Mouse (Mus musculus): ENCODE measurements around the gene Tdp2. TPM values are rescaled to one million over a fixed set of nuclear protein-coding genes. Genes with fewer than 3 reads are reported as not detected.
A peak's percentile ranks its signal among the peaks of the same experiment; 100 is the strongest.

Tdp2 gene
- polyA plus RNA-seq (2012; rRNA removed), result 12.9 and 16.5 TPM in 2 replicates

- peak within 1 kb of the TSS; percentile 79 for H3K4me3 ChIP-seq (ENCODE audit: extremely low read depth, insufficient read depth, insufficient read length)
- peaks cover 1% of the 10 kb centered on the region; the same call in 1 of the 2 replicates for H3K36me3 ChIP-seq (ENCODE audit: control insufficient read depth, insufficient read depth, low read length)
- peak; percentile 91 to 93 for DNase-seq (ENCODE audit: low read depth in 1 of 2, low spot score in 2 of 2)
- WGBS, result under 1% methylated on average over 89 of the region's 90 CpGs
- TF ChIP-seq POLR2A (IDR thresholded peaks at IDR 0.05; ENCODE audit: low read depth, low read length) (peak; percentile 93), CTCF (IDR thresholded peaks at IDR 0.05; ENCODE audit: extremely low read depth, insufficient read depth, insufficient read length, insufficient replicate concordance) (no peak)
- peaks cover 6% of the 10 kb centered on the region; the same call in 1 of the 2 replicates for H3K4me1 ChIP-seq (ENCODE audit: control insufficient read depth, insufficient read depth, insufficient read length)
- H3K27me3 ChIP-seq (ENCODE audit: control insufficient read depth, insufficient read depth, low read length), result no peaks in the 10 kb centered on the region
- peak within 1 kb of the TSS; percentile 87 for H3K27ac ChIP-seq (ENCODE audit: insufficient read depth, low read length)
These were observed at the start of gene Tdp2, which contains the start of gene Acot13 for GRCm38 (mm10) chr13:24831353-24832130. Gene Tdp2, plus strand, starts transcription at chr13:24831679. Gene Acot13, minus strand, starts transcription at chr13:24831540.

GRCm38 (mm10) chr13:24781916-24782315 lies 49.6 kb upstream of the Tdp2 start:
- no peak for TF ChIP-seq CTCF (IDR thresholded peaks at IDR 0.05; ENCODE audit: extremely low read depth, insufficient read depth, insufficient read length, insufficient replicate concordance)
- no peak for TF ChIP-seq POLR2A (IDR thresholded peaks at IDR 0.05; ENCODE audit: low read depth, low read length)
- Histone ChIP-seq H3K27ac (ENCODE audit: insufficient read depth, low read length) (no peak overlapping the region), H3K27me3 (ENCODE audit: control insufficient read depth, insufficient read depth, low read length) (no peaks in the 10 kb centered on the region), H3K36me3 (ENCODE audit: control insufficient read depth, insufficient read depth, low read length) (no peaks in the 10 kb centered on the region), H3K4me3 (ENCODE audit: extremely low read depth, insufficient read depth, insufficient read length) (no peak overlapping the region), H3K4me1 (ENCODE audit: control insufficient read depth, insufficient read depth, insufficient read length) (peaks cover 14% of the 10 kb centered on the region; the same call in 1 of the 2 replicates)
- DNase-seq (ENCODE audit: low read depth in 1 of 2, low spot score in 2 of 2), result no peak
- 53% methylated on average over 5 of the region's 5 CpGs for WGBS

- peak overlapping the region; percentile 17; the same call in 1 of the 2 replicates for H3K4me3 ChIP-seq (ENCODE audit: extremely low read depth, insufficient read depth, insufficient read length)
- H3K27ac ChIP-seq (ENCODE audit: insufficient read depth, low read length), result peak overlapping the region; percentile 51
- peak; percentile 20 to 49 for DNase-seq (ENCODE audit: low read depth in 1 of 2, low spot score in 2 of 2)
- peaks cover 14% of the 10 kb centered on the region; the same call in 1 of the 2 replicates for H3K4me1 ChIP-seq (ENCODE audit: control insufficient read depth, insufficient read depth, insufficient read length)
- WGBS, result 11% methylated on average over 11 of the region's 11 CpGs
- H3K27me3 ChIP-seq (ENCODE audit: control insufficient read depth, insufficient read depth, low read length), result no peaks in the 10 kb centered on the region
- no peaks in the 10 kb centered on the region for H3K36me3 ChIP-seq (ENCODE audit: control insufficient read depth, insufficient read depth, low read length)
- TF ChIP-seq POLR2A (IDR thresholded peaks at IDR 0.05; ENCODE audit: low read depth, low read length) (no peak), CTCF (IDR thresholded peaks at IDR 0.05; ENCODE audit: extremely low read depth, insufficient read depth, insufficient read length, insufficient replicate concordance) (no peak)
These were observed 45.4 kb upstream of the Tdp2 start for GRCm38 (mm10) chr13:24786014-24786490.

- DNase-seq (ENCODE audit: low read depth in 1 of 2, low spot score in 2 of 2), result no peak
- 90% methylated on average over 5 of the region's 5 CpGs for WGBS
- no peaks in the 10 kb centered on the region for H3K27me3 ChIP-seq (ENCODE audit: control insufficient read depth, insufficient read depth, low read length)
- H3K4me3 ChIP-seq (ENCODE audit: extremely low read depth, insufficient read depth, insufficient read length), result no peak overlapping the region
- no peak overlapping the region for H3K27ac ChIP-seq (ENCODE audit: insufficient read depth, low read length)
- TF ChIP-seq POLR2A (IDR thresholded peaks at IDR 0.05; ENCODE audit: low read depth, low read length), result no peak
- TF ChIP-seq CTCF (IDR thresholded peaks at IDR 0.05; ENCODE audit: extremely low read depth, insufficient read depth, insufficient read length, insufficient replicate concordance), result no peak
- H3K4me1 ChIP-seq (ENCODE audit: control insufficient read depth, insufficient read depth, insufficient read length), result peaks cover 14% of the 10 kb centered on the region; the same call in 1 of the 2 replicates
- H3K36me3 ChIP-seq (ENCODE audit: control insufficient read depth, insufficient read depth, low read length), result no peaks in the 10 kb centered on the region
These were observed 44.0 kb upstream of the Tdp2 start for GRCm38 (mm10) chr13:24787477-24787876.

GRCm38 (mm10) chr13:24791349-24791748 lies 40.1 kb upstream of the Tdp2 start:
- Histone ChIP-seq H3K4me3 (ENCODE audit: extremely low read depth, insufficient read depth, insufficient read length) (no peak overlapping the region), H3K4me1 (ENCODE audit: control insufficient read depth, insufficient read depth, insufficient read length) (peaks cover 3% of the 10 kb centered on the region; the same call in 1 of the 2 replicates), H3K36me3 (ENCODE audit: control insufficient read depth, insufficient read depth, low read length) (no peaks in the 10 kb centered on the region), H3K27ac (ENCODE audit: insufficient read depth, low read length) (no peak overlapping the region), H3K27me3 (ENCODE audit: control insufficient read depth, insufficient read depth, low read length) (no peaks in the 10 kb centered on the region)
- DNase-seq (ENCODE audit: low read depth in 1 of 2, low spot score in 2 of 2), result no peak
- TF ChIP-seq POLR2A (IDR thresholded peaks at IDR 0.05; ENCODE audit: low read depth, low read length), result no peak
- TF ChIP-seq CTCF (IDR thresholded peaks at IDR 0.05; ENCODE audit: extremely low read depth, insufficient read depth, insufficient read length, insufficient replicate concordance), result no peak
- 28% methylated on average over 2 of the region's 2 CpGs for WGBS

- Histone ChIP-seq H3K4me3 (ENCODE audit: extremely low read depth, insufficient read depth, insufficient read length) (no peak overlapping the region), H3K4me1 (ENCODE audit: control insufficient read depth, insufficient read depth, insufficient read length) (no peaks in the 10 kb centered on the region), H3K27ac (ENCODE audit: insufficient read depth, low read length) (no peak overlapping the region), H3K27me3 (ENCODE audit: control insufficient read depth, insufficient read depth, low read length) (no peaks in the 10 kb centered on the region), H3K36me3 (ENCODE audit: control insufficient read depth, insufficient read depth, low read length) (no peaks in the 10 kb centered on the region)
- no peak for DNase-seq (ENCODE audit: low read depth in 1 of 2, low spot score in 2 of 2)
- no peak for TF ChIP-seq CTCF (IDR thresholded peaks at IDR 0.05; ENCODE audit: extremely low read depth, insufficient read depth, insufficient read length, insufficient replicate concordance)
- TF ChIP-seq POLR2A (IDR thresholded peaks at IDR 0.05; ENCODE audit: low read depth, low read length), result no peak
- WGBS, result 75% methylated on average over 9 of the region's 9 CpGs
These were observed 39.0 kb upstream of the Tdp2 start for GRCm38 (mm10) chr13:24792411-24793045.
